Mouse (Mus musculus): ENCODE data around the gene Cntnap5b.
"Not testable (repeated sequence)": the region's sequence is repeated elsewhere in the genome, so short reads cannot be mapped to it uniquely, and the experiment has no call there.

Cntnap5b gene

GRCm38 (mm10) chr1:99772614-99773013 is at the start of gene Cntnap5b:
Cntnap5b (plus strand) TSS chr1:99772765.
- in situ Hi-C loops (cut with MboI; ENCODE audit: low sequenced_read_pairs): no loop called here

- in situ Hi-C loops (cut with MboI; ENCODE audit: low sequenced_read_pairs): no loop called here
Observed at GRCm38 (mm10) chr1:99759996-99760395, 12.6 kb upstream of the Cntnap5b start.

GRCm38 (mm10) chr1:99772183-99772582 is 382 bp upstream of the Cntnap5b start:
- in situ Hi-C loops (cut with MboI; ENCODE audit: low sequenced_read_pairs): no loop called here

GRCm38 (mm10) chr1:99774144-99774543 is 1.6 kb downstream of the Cntnap5b start:
- in situ Hi-C loops (cut with MboI; ENCODE audit: low sequenced_read_pairs): no loop called here

GRCm38 (mm10) chr1:99813334-99814110 is 41.0 kb downstream of the Cntnap5b start:
- in situ Hi-C loops (cut with MboI; ENCODE audit: low sequenced_read_pairs): no loop called here

GRCm38 (mm10) chr1:99872344-99872743 is 99.8 kb downstream of the Cntnap5b start:
- in situ Hi-C loops (cut with MboI; ENCODE audit: low sequenced_read_pairs): no loop called here

GRCm38 (mm10) chr1:99907774-99908173 is 135.2 kb downstream of the Cntnap5b start:
- in situ Hi-C loops (cut with MboI; ENCODE audit: low sequenced_read_pairs): no loop called here

GRCm38 (mm10) chr1:99943515-99943914 is 170.9 kb downstream of the Cntnap5b start:
- in situ Hi-C loops (cut with MboI; ENCODE audit: low sequenced_read_pairs): no loop called here

GRCm38 (mm10) chr1:99959428-99959987 is 186.9 kb downstream of the Cntnap5b start:
- in situ Hi-C loops (cut with MboI; ENCODE audit: low sequenced_read_pairs): no loop called here

- in situ Hi-C loops (cut with MboI; ENCODE audit: low sequenced_read_pairs): no loop called here
Observed at GRCm38 (mm10) chr1:99967300-99968089, 194.9 kb downstream of the Cntnap5b start.

GRCm38 (mm10) chr1:99970184-99971086 is 197.9 kb downstream of the Cntnap5b start:
- in situ Hi-C loops (cut with MboI; ENCODE audit: low sequenced_read_pairs): no loop called here

- in situ Hi-C loops (cut with MboI; ENCODE audit: low sequenced_read_pairs): not testable (repeated sequence)
Observed at GRCm38 (mm10) chr1:100001226-100001625, 228.7 kb downstream of the Cntnap5b start.

- in situ Hi-C loops (cut with MboI; ENCODE audit: low sequenced_read_pairs): no loop called here
Observed at GRCm38 (mm10) chr1:100006021-100006745, 233.6 kb downstream of the Cntnap5b start.

- in situ Hi-C loops (cut with MboI; ENCODE audit: low sequenced_read_pairs): no loop called here
Observed at GRCm38 (mm10) chr1:100041808-100042207, 269.2 kb downstream of the Cntnap5b start.

- in situ Hi-C loops (cut with MboI; ENCODE audit: low sequenced_read_pairs): no loop called here
Observed at GRCm38 (mm10) chr1:100079812-100080211, 307.2 kb downstream of the Cntnap5b start.

- in situ Hi-C loops (cut with MboI; ENCODE audit: low sequenced_read_pairs): no loop called here
Observed at GRCm38 (mm10) chr1:100100516-100100915, 328.0 kb downstream of the Cntnap5b start.

- in situ Hi-C loops (cut with MboI; ENCODE audit: low sequenced_read_pairs): no loop called here
Observed at GRCm38 (mm10) chr1:100101017-100101416, 328.5 kb downstream of the Cntnap5b start.

- in situ Hi-C loops (cut with MboI; ENCODE audit: low sequenced_read_pairs): no loop called here
Observed at GRCm38 (mm10) chr1:100104343-100104742, 331.8 kb downstream of the Cntnap5b start.

- in situ Hi-C loops (cut with MboI; ENCODE audit: low sequenced_read_pairs): no loop called here
Observed at GRCm38 (mm10) chr1:100122410-100122935, 349.9 kb downstream of the Cntnap5b start.

Data from CH12F3 (cell line).